Comparison of ENCODE assay signal across 19 mouse cellular contexts in the genomic region with DNA sequence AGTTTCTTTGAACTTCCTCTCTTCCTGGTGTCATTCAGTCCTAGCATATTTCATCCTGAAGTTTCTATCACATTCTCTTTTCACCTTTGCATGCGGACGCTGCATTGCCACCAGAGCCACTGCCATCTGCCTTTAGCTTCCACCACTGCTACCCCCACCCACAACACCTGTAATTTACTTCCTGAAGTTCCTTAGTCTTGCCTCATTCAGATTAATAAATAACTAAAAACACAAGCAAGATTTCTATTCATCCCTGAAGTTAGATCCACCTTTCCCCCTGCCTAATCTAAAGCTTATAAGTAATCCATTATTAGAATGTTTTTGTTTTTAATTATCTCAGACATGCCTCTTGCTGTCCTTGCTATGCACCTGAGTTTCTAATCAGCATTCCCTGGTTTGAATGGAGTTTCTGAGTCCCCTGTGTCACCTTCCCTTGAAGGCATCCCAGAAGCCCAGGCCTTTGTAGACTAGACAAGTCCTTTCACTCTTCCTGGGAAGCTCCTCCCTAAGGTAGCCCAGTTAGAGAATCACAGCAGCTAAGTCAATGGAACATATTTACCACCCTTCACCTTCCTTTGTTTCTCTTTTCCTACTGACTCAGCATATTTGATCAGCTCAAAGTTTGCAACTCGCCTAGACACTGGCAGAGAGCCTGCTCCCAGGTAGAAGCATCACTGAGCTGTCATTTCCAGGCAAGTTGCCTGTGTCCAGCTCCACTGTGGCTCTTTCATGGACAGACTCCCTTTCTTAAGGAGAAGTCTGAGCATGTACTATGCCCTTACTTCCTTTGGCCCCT.
"Had no signal": no experiment of that assay in that cellular context is flagged by ENCODE, and none has a peak within 500 bp of the region (broad histone marks: within the 10 kb centered on the region; RNA-seq: fewer than 3 reads in every experiment).

No protein-coding gene starts in this region.

- H3K9me3 ChIP-seq: intestine, embryonic 15.5 days; liver, embryonic 13.5 days; neural tube, embryonic 12.5 days; neural tube, embryonic 15.5 days; stomach, embryonic 15.5 days had no signal

- H3K27me3 ChIP-seq: intestine, embryonic 15.5 days; liver, embryonic 13.5 days; neural tube, embryonic 12.5 days; neural tube, embryonic 15.5 days; stomach, embryonic 15.5 days had no signal

- H3K4me2 ChIP-seq: intestine, embryonic 15.5 days; liver, embryonic 13.5 days; midbrain, embryonic 11.5 days; neural tube, embryonic 12.5 days; neural tube, embryonic 15.5 days; stomach, embryonic 15.5 days had no signal

- H3K36me3 ChIP-seq: intestine, embryonic 15.5 days; liver, embryonic 13.5 days; neural tube, embryonic 12.5 days; neural tube, embryonic 15.5 days; stomach, embryonic 15.5 days had no signal

- ATAC-seq: intestine, embryonic 15.5 days had no signal

- DNase-seq: kidney, adult 2 months; kidney, postnatal 25 days; layer of hippocampus, postnatal 36 days; liver, embryonic 13.5 days; lung, adult 2 months; lung, postnatal 14 days; lung, postnatal 4 days; midbrain, embryonic 14.5 days; right cerebral cortex, adult 18-20 months; right cerebral cortex, postnatal 14 days; right cerebral cortex, postnatal 4 days; spleen, adult 18-20 months; thymus, postnatal 25 days had no signal

- H3K4me1 ChIP-seq: intestine, embryonic 15.5 days; liver, embryonic 13.5 days; neural tube, embryonic 12.5 days; neural tube, embryonic 15.5 days; stomach, embryonic 15.5 days had no signal

- H3K27ac ChIP-seq: intestine, embryonic 15.5 days; left cerebral cortex, adult 2 months; liver, embryonic 13.5 days; neural tube, embryonic 12.5 days; neural tube, embryonic 15.5 days; stomach, embryonic 15.5 days had no signal

- H3K9ac ChIP-seq: intestine, embryonic 15.5 days; liver, embryonic 13.5 days; neural tube, embryonic 12.5 days; neural tube, embryonic 15.5 days; stomach, embryonic 15.5 days had no signal

- H3K4me3 ChIP-seq: intestine, embryonic 15.5 days; left cerebral cortex, adult 2 months; liver, embryonic 13.5 days; neural tube, embryonic 12.5 days; neural tube, embryonic 15.5 days; stomach, embryonic 15.5 days had no signal
